Mouse (Mus musculus): ENCODE data around the gene Sfpq. TPM values are rescaled to one million over a fixed set of nuclear protein-coding genes. Genes with fewer than 3 reads are reported as not detected.
"Not testable (repeated sequence)": the region's sequence is repeated elsewhere in the genome, so short reads cannot be mapped to it uniquely, and the experiment has no call there.

Sfpq gene
- polyA plus RNA-seq (2012) = 18.9 and 22.2 TPM in 2 replicates

DNA sequence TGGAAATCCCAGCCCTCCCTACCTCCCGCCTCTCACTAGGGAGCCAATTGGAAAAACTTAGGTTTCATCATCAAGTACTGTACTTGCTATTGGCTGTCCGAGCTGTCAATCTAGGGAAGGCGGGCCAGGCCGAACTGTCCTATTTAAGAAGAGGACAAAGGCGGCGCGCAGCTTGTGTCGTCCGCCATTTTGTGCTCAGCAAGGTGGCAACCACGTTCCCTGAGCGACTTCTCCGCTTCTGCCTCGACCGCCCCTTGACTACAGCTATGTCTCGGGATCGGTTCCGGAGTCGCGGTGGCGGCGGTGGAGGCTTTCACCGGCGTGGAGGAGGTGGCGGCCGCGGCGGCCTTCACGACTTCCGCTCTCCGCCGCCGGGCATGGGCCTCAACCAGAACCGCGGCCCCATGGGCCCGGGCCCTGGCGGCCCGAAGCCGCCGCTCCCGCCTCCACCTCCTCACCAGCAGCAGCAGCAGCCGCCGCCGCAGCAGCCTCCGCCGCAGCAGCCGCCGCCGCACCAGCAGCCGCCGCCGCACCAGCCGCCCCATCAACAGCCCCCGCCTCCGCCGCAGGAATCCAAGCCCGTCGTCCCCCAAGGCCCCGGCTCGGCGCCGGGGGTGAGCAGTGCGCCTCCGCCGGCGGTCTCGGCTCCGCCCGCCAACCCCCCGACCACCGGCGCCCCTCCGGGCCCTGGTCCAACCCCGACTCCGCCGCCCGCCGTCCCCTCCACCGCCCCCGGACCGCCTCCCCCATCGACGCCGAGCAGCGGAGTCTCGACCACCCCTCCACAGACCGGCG, at the start of gene Sfpq:
TSS of gene Sfpq (plus strand) at position 174 of the 795 bp plus-strand sequence.
- Histone ChIP-seq H3K4me3 (replicated peaks) (peak within 1 kb of the TSS; percentile 99), H3K9me3 (ENCODE audit: control insufficient read depth, low read length) (no peaks in the 10 kb centered on the region), H3K4me1 (ENCODE audit: control insufficient read depth) (peaks cover 36% of the 10 kb centered on the region), H3K27me3 (ENCODE audit: control insufficient read depth) (no peaks in the 10 kb centered on the region), H3K36me3 (ENCODE audit: control insufficient read depth) (peaks cover 42% of the 10 kb centered on the region)
- TF ChIP-seq TAL1 (IDR thresholded peaks at IDR 0.05; ENCODE audit: low read length) (no peak), GATA1 (IDR thresholded peaks at IDR 0.05; ENCODE audit: low read length) (no peak)

DNA sequence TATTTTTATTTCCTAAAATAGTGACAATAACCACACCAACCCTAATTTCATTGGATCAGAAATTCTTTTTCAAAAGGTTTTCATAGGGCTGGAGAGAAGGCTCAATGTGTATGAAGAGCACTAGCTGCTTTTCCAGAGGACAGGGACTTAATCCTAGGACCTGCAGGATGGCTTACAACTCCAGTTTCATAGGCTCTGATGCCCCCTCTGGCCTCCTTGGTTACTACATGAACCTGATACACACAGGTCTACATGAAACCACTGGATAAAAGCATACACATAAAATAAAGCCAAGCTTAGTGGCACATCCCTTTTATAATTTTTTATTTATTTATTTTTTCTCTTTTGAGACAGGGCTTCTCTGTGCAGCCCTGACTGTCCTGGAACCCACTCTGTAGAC, 43.7 kb upstream of the Sfpq start:
- Histone ChIP-seq H3K36me3 (ENCODE audit: control insufficient read depth) (no peaks in the 10 kb centered on the region), H3K27me3 (ENCODE audit: control insufficient read depth) (0 out of 2 replicates have a peak, but pooled peaks cover under 1% of the 10 kb centered on the region), H3K4me3 (replicated peaks) (no peak overlapping the region), H3K9me3 (ENCODE audit: control insufficient read depth, low read length) (no peaks in the 10 kb centered on the region), H3K4me1 (ENCODE audit: control insufficient read depth) (no peaks in the 10 kb centered on the region)
- TF ChIP-seq GATA1 (IDR thresholded peaks at IDR 0.05; ENCODE audit: low read length) (no peak), TAL1 (IDR thresholded peaks at IDR 0.05; ENCODE audit: low read length) (no peak)

GRCm38 (mm10) chr4:126978706-126979105, 42.4 kb upstream of the Sfpq start:
- Histone ChIP-seq H3K36me3 (ENCODE audit: control insufficient read depth) (no peaks in the 10 kb centered on the region), H3K4me1 (ENCODE audit: control insufficient read depth) (no peaks in the 10 kb centered on the region), H3K4me3 (replicated peaks) (no peak overlapping the region), H3K27me3 (ENCODE audit: control insufficient read depth) (no peaks in the 10 kb centered on the region), H3K9me3 (ENCODE audit: control insufficient read depth, low read length) (no peaks in the 10 kb centered on the region)
- TF ChIP-seq TAL1 (IDR thresholded peaks at IDR 0.05; ENCODE audit: low read length) (no peak), GATA1 (IDR thresholded peaks at IDR 0.05; ENCODE audit: low read length) (no peak)

GRCm38 (mm10) chr4:126983321-126983720, 37.8 kb upstream of the Sfpq start:
- Histone ChIP-seq H3K4me3 (replicated peaks) (no peak overlapping the region), H3K36me3 (ENCODE audit: control insufficient read depth) (no peaks in the 10 kb centered on the region), H3K9me3 (ENCODE audit: control insufficient read depth, low read length) (no peaks in the 10 kb centered on the region), H3K4me1 (ENCODE audit: control insufficient read depth) (no peaks in the 10 kb centered on the region), H3K27me3 (ENCODE audit: control insufficient read depth) (no peaks in the 10 kb centered on the region)
- TF ChIP-seq TAL1 (IDR thresholded peaks at IDR 0.05; ENCODE audit: low read length) = no peak
- no peak for TF ChIP-seq GATA1 (IDR thresholded peaks at IDR 0.05; ENCODE audit: low read length)

DNA sequence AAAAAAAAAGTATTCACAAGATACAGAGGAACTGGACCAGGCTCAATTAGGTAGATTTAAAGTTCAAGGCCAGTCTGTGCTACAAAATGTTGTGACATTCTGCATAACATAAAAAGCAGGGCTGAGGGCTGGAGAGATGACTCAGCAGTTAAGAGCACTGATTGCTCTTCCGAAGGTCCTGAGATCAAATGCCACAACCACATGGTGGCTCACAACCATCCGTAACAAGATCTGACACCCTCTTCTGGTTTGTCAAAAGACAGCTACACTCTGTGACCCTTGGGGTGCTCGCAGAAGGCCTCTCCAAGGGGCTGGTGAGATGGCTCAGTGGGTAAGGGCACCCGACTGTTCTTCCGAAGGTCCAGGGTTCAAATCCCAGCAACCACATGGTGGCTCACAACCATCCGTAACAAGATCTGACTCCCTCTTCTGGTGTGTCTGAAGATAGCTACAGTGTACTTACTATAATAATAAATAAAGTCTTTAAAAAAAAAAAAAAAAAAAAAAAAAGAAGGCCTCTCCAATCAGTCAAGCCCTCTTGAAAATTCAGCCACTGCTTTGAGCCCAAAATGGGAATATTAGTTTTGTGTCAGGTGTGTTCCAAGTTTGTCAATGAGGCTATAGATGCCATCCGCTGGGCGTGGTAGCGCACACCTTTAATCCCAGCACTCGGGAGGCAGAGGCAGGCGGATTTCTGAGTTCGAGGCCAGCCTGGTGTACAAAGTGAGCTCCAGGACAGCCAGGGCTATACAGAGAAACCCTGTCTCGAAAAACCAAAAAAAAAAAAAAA, 37.2 kb upstream of the Sfpq start:
- not testable (repeated sequence) for H3K4me1 ChIP-seq (ENCODE audit: control insufficient read depth); H3K27me3 ChIP-seq (ENCODE audit: control insufficient read depth); H3K9me3 ChIP-seq (ENCODE audit: control insufficient read depth, low read length); H3K4me3 ChIP-seq (replicated peaks); H3K36me3 ChIP-seq (ENCODE audit: control insufficient read depth)

GRCm38 (mm10) chr4:126986768-126987167, 34.4 kb upstream of the Sfpq start:
- H3K27me3 ChIP-seq (ENCODE audit: control insufficient read depth) = no peaks in the 10 kb centered on the region
- H3K36me3 ChIP-seq (ENCODE audit: control insufficient read depth) = no peaks in the 10 kb centered on the region
- no peak for TF ChIP-seq GATA1 (IDR thresholded peaks at IDR 0.05; ENCODE audit: low read length)
- TF ChIP-seq TAL1 (IDR thresholded peaks at IDR 0.05; ENCODE audit: low read length) = no peak
- no peaks in the 10 kb centered on the region for H3K9me3 ChIP-seq (ENCODE audit: control insufficient read depth, low read length)
- no peak overlapping the region for H3K4me3 ChIP-seq (replicated peaks)
- no peaks in the 10 kb centered on the region for H3K4me1 ChIP-seq (ENCODE audit: control insufficient read depth)

GRCm38 (mm10) chr4:126988503-126988902, 32.6 kb upstream of the Sfpq start:
- no peaks in the 10 kb centered on the region for H3K4me1 ChIP-seq (ENCODE audit: control insufficient read depth)
- no peaks in the 10 kb centered on the region for H3K9me3 ChIP-seq (ENCODE audit: control insufficient read depth, low read length)
- no peak for TF ChIP-seq TAL1 (IDR thresholded peaks at IDR 0.05; ENCODE audit: low read length)
- TF ChIP-seq GATA1 (IDR thresholded peaks at IDR 0.05; ENCODE audit: low read length) = no peak
- no peaks in the 10 kb centered on the region for H3K36me3 ChIP-seq (ENCODE audit: control insufficient read depth)
- no peaks in the 10 kb centered on the region for H3K27me3 ChIP-seq (ENCODE audit: control insufficient read depth)
- H3K4me3 ChIP-seq (replicated peaks) = no peak overlapping the region

- Histone ChIP-seq H3K27me3 (ENCODE audit: control insufficient read depth) (no peaks in the 10 kb centered on the region), H3K4me1 (ENCODE audit: control insufficient read depth) (no peaks in the 10 kb centered on the region), H3K9me3 (ENCODE audit: control insufficient read depth, low read length) (no peaks in the 10 kb centered on the region), H3K4me3 (replicated peaks) (no peak overlapping the region), H3K36me3 (ENCODE audit: control insufficient read depth) (no peaks in the 10 kb centered on the region)
- TF ChIP-seq TAL1 (IDR thresholded peaks at IDR 0.05; ENCODE audit: low read length) = no peak
- no peak for TF ChIP-seq GATA1 (IDR thresholded peaks at IDR 0.05; ENCODE audit: low read length)
These were observed 30.6 kb upstream of the Sfpq start for GRCm38 (mm10) chr4:126990553-126990952.

GRCm38 (mm10) chr4:126992356-126992755, 28.8 kb upstream of the Sfpq start:
- no peaks in the 10 kb centered on the region for H3K9me3 ChIP-seq (ENCODE audit: control insufficient read depth, low read length)
- no peaks in the 10 kb centered on the region for H3K4me1 ChIP-seq (ENCODE audit: control insufficient read depth)
- no peaks in the 10 kb centered on the region for H3K36me3 ChIP-seq (ENCODE audit: control insufficient read depth)
- H3K4me3 ChIP-seq (replicated peaks) = no peak overlapping the region
- no peaks in the 10 kb centered on the region for H3K27me3 ChIP-seq (ENCODE audit: control insufficient read depth)
- TF ChIP-seq GATA1 (IDR thresholded peaks at IDR 0.05; ENCODE audit: low read length) (no peak), TAL1 (IDR thresholded peaks at IDR 0.05; ENCODE audit: low read length) (no peak)

DNA sequence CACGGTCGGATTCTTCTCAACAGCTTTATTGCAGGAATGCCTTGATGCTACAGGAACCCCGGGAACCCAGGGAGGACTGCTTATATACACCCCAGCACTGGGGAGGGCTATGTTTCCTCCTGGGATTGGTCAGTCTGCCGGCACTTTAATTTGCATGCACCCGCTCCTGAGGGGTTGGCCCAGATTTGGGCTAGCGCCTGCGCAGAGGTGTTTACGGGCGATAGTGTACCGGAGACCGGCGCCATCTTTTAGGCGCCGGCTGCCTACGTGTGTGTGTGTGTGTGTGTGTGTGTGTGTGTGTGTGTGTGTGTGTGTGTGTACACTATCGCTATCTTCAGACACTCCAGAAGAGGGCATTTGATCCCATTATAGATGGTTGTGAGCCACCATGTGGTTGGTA, 21.8 kb upstream of the Sfpq start:
- H3K4me3 ChIP-seq (replicated peaks); H3K4me1 ChIP-seq (ENCODE audit: control insufficient read depth); H3K9me3 ChIP-seq (ENCODE audit: control insufficient read depth, low read length); H3K36me3 ChIP-seq (ENCODE audit: control insufficient read depth): not testable (repeated sequence)
- peaks cover 14% of the 10 kb centered on the region for H3K27me3 ChIP-seq (ENCODE audit: control insufficient read depth)
